Mouse (Mus musculus) forebrain, embryonic 11.5 days (tissue): ENCODE measurements around the gene Krt7. TPM values are rescaled to one million over a fixed set of nuclear protein-coding genes. Genes with fewer than 3 reads are reported as not detected.

Experiments
- ATAC-seq: fragments of 200-750 bp; cut with Nextera tagmentation; replicated peaks from 2 replicates; pipeline ENCODE4 v1.8.0; 2017; ENCODE audit warnings: moderate TSS enrichment; ENCODE audit not compliant: low FRiP score
- DNase-seq: peaks from one replicate; pipeline ENCODE4 v3.0.0-alpha.2; 2017; ENCODE audit warnings: low spot score
- H3K27ac ChIP-seq: fragments of 300-500 bp; sonication (generic); 2 replicates; pipeline ENCODE4 v1.5.1; 2014; ENCODE audit warnings: low read depth, low read length
- H3K27me3 ChIP-seq: fragments of 300-500 bp; sonication (generic); 2 replicates; pipeline ENCODE4 v1.6.1; 2014; ENCODE audit warnings: mild to moderate bottlenecking, low read length, mixed read lengths; ENCODE audit not compliant: control insufficient read depth, insufficient read depth
- H3K36me3 ChIP-seq: fragments of 300-500 bp; sonication (generic); 2 replicates; pipeline ENCODE4 v1.6.1; 2014; ENCODE audit warnings: mild to moderate bottlenecking, low read length, moderate library complexity, mixed read lengths; ENCODE audit not compliant: control insufficient read depth, insufficient read depth
- H3K4me1 ChIP-seq: fragments of 300-500 bp; sonication (generic); replicated peaks from 2 replicates; pipeline ENCODE4 v1.6.1; 2014; ENCODE audit warnings: low read length, mixed read lengths; ENCODE audit not compliant: control insufficient read depth, insufficient read depth
- H3K4me2 ChIP-seq: fragments of 300-500 bp; sonication (generic); 2 replicates; pipeline ENCODE4 v1.6.1; 2014; ENCODE audit warnings: low read depth, mild to moderate bottlenecking, low read length, moderate library complexity, mixed read lengths; ENCODE audit not compliant: severe bottlenecking
- H3K4me3 ChIP-seq: fragments of 300-500 bp; sonication (generic); 2 replicates; pipeline ENCODE4 v1.5.1; 2014; ENCODE audit warnings: low read depth, low read length
- H3K9ac ChIP-seq: fragments of 300-500 bp; sonication (generic); 2 replicates; pipeline ENCODE4 v1.6.1; 2014; ENCODE audit warnings: low read length
- H3K9me3 ChIP-seq: fragments of 300-500 bp; sonication (generic); 2 replicates; pipeline ENCODE4 v1.6.1; 2016; ENCODE audit warnings: low read length, mixed read lengths; ENCODE audit not compliant: control insufficient read depth
- WGBS: fragments of 180-500 bp; shearing (Covaris S2); extraction: QIAGEN DNeasy Blood & Tissue Kit; methylation state at CpG from one replicate; pipeline ENCODE4 v1.1.7; 2014; 5-methylcytosine and 5-hydroxymethylcytosine counted together
- polyA plus RNA-seq: library from polyadenylated mRNA; unstranded; fragments of >200 nt; fragmentation: Nextera tagmentation; extraction: Ambion mirVana; gene quantifications from 2 replicates; pipeline ENCODE4 v1.2.1, GENCODE M21; 2014

The Krt7 gene
- polyA plus RNA-seq, 1 experiment from 2014 or later: 6.8 TPM

DNA sequence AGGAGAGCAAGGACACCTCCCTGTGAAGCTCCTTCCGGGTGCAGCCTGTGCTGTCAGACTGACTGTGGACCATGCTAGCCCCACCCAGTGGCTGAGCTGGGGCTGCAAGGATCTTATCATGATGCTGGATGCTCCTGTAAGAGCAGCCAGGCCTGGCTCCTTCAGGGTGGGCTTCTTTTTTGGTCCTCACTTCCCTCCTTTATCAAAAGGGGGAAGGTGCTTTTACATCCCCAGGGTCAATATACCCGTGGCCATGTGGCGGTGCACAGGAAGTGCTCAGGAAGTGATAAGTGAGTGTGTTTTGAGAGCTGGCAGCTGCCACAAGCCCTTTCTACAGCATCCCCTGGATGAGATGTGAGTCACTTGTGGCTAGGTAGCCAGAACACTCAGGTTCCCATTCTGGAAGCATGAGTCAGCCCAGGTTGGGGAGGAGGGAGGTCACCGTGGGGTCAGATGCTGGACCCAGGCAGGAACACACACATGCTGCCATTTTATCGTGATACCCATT is 22.8 kb upstream of the Krt7 start:
- H3K27me3 ChIP-seq: no peaks in the 10 kb centered on the region
- no peak overlapping the region for H3K27ac ChIP-seq
- 61% methylated on average over 5 of the region's 5 CpGs for WGBS
- no peak overlapping the region for H3K4me3 ChIP-seq
- ATAC-seq (no peak), DNase-seq (no peak)
- no peaks in the 10 kb centered on the region for H3K36me3 ChIP-seq
- H3K4me1 ChIP-seq: no peaks in the 10 kb centered on the region
- no peak overlapping the region for H3K9ac ChIP-seq
- no peak overlapping the region for H3K4me2 ChIP-seq
- H3K9me3 ChIP-seq: no peaks in the 10 kb centered on the region

- Histone ChIP-seq H3K4me1 (no peaks in the 10 kb centered on the region), H3K36me3 (no peaks in the 10 kb centered on the region), H3K27me3 (no peaks in the 10 kb centered on the region), H3K27ac (no peak overlapping the region), H3K4me3 (no peak overlapping the region), H3K9me3 (no peaks in the 10 kb centered on the region), H3K4me2 (no peak overlapping the region), H3K9ac (no peak overlapping the region)
- no peak for ATAC-seq
- no peak for DNase-seq
- 77% methylated on average over 5 of the region's 5 CpGs for WGBS
Measured at GRCm38 (mm10) chr15:101390203-101390602, 20.6 kb upstream of the Krt7 start.

- H3K4me1 ChIP-seq: no peaks in the 10 kb centered on the region
- WGBS: 89% methylated on average over 5 of the region's 5 CpGs
- H3K27ac ChIP-seq: no peak overlapping the region
- DNase-seq: no peak
- no peak for ATAC-seq
- H3K4me3 ChIP-seq: no peak overlapping the region
- H3K9ac ChIP-seq: no peak overlapping the region
- H3K36me3 ChIP-seq: no peaks in the 10 kb centered on the region
- H3K9me3 ChIP-seq: no peaks in the 10 kb centered on the region
- H3K4me2 ChIP-seq: no peak overlapping the region
- H3K27me3 ChIP-seq: no peaks in the 10 kb centered on the region
Measured at GRCm38 (mm10) chr15:101392251-101392650, 18.6 kb upstream of the Krt7 start.

DNA sequence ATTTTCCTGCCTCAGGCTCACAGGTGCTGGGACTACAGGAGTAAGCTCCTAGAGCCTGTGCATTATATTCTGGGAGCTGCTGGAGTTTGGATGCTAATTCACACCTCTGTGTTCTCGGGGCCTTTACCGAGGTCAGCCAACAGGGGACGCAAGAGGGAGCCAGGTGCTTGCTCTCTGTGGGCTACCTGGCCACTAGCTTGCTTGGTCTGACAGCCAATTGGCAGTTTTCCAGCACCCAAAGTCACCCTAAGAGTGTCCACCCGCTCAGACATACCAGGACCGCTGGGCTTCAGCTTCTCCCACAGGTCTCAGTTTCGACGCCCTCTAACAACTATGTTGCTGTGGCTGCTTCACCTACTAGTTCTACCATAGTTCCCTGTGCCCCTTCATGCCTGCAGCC is 15.9 kb upstream of the Krt7 start:
- Histone ChIP-seq H3K27ac (no peak overlapping the region), H3K27me3 (no peaks in the 10 kb centered on the region), H3K4me2 (no peak overlapping the region), H3K9me3 (no peaks in the 10 kb centered on the region), H3K4me3 (no peak overlapping the region), H3K9ac (no peak overlapping the region), H3K4me1 (no peaks in the 10 kb centered on the region), H3K36me3 (no peaks in the 10 kb centered on the region)
- ATAC-seq: no peak
- 61% methylated on average over 7 of the region's 7 CpGs for WGBS
- DNase-seq: no peak

- H3K9ac ChIP-seq: no peak overlapping the region
- no peaks in the 10 kb centered on the region for H3K36me3 ChIP-seq
- no peak for DNase-seq
- ATAC-seq: no peak
- no peaks in the 10 kb centered on the region for H3K4me1 ChIP-seq
- H3K4me2 ChIP-seq: no peak overlapping the region
- 75% methylated on average over 7 of the region's 7 CpGs for WGBS
- no peaks in the 10 kb centered on the region for H3K9me3 ChIP-seq
- H3K4me3 ChIP-seq: no peak overlapping the region
- no peak overlapping the region for H3K27ac ChIP-seq
- no peaks in the 10 kb centered on the region for H3K27me3 ChIP-seq
Measured at GRCm38 (mm10) chr15:101396466-101396865, 14.4 kb upstream of the Krt7 start.

- H3K4me1 ChIP-seq: no peaks in the 10 kb centered on the region
- ATAC-seq: no peak
Measured at GRCm38 (mm10) chr15:101396921-101397320, 13.9 kb upstream of the Krt7 start.

DNA sequence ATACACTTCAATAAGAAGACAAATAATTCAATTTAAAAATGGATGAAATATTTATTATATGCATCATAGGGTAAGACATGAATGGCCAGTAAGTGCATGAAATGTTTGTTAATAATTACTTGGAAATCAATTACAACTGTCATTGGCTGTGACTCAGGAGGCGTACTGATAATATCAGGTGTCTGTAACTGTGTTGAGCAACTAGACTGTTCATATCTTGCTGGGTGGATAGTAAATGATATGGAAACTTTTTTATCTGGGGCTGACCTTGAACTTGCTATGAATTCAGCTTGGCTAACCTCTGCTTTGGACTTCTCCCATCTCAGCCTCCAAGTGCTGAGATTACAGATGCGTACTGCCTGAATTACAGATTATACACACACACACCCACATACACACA is 13.2 kb upstream of the Krt7 start:
- Histone ChIP-seq H3K27me3 (no peaks in the 10 kb centered on the region), H3K4me3 (no peak overlapping the region), H3K27ac (no peak overlapping the region), H3K4me1 (no peaks in the 10 kb centered on the region), H3K4me2 (no peak overlapping the region), H3K9ac (no peak overlapping the region), H3K36me3 (no peaks in the 10 kb centered on the region), H3K9me3 (no peaks in the 10 kb centered on the region)
- DNase-seq: no peak
- ATAC-seq: no peak
- WGBS: 95% methylated on average over 2 of the region's 2 CpGs

More at GRCm38 (mm10) chr15:101396921-101397320, 13.9 kb upstream of the Krt7 start:
- Histone ChIP-seq H3K27me3 (no peaks in the 10 kb centered on the region), H3K9ac (no peak overlapping the region), H3K4me2 (no peak overlapping the region), H3K36me3 (no peaks in the 10 kb centered on the region), H3K9me3 (no peaks in the 10 kb centered on the region), H3K27ac (no peak overlapping the region), H3K4me3 (no peak overlapping the region)
- 86% methylated on average over 3 of the region's 3 CpGs for WGBS
- no peak for DNase-seq

- Histone ChIP-seq H3K4me2 (no peak overlapping the region), H3K9me3 (no peaks in the 10 kb centered on the region), H3K4me1 (no peaks in the 10 kb centered on the region), H3K27me3 (no peaks in the 10 kb centered on the region), H3K9ac (no peak overlapping the region), H3K36me3 (no peaks in the 10 kb centered on the region), H3K27ac (no peak overlapping the region), H3K4me3 (no peak overlapping the region)
- ATAC-seq (no peak), DNase-seq (no peak)
- WGBS: 86% methylated on average over 8 of the region's 8 CpGs
Measured at GRCm38 (mm10) chr15:101398269-101398668, 12.6 kb upstream of the Krt7 start.

GRCm38 (mm10) chr15:101412188-101412587 is 1.3 kb downstream of the Krt7 start:
- no peak overlapping the region for H3K4me3 ChIP-seq
- no peaks in the 10 kb centered on the region for H3K36me3 ChIP-seq
- H3K4me2 ChIP-seq: no peak overlapping the region
- no peak overlapping the region for H3K27ac ChIP-seq
- WGBS: 20% methylated on average over 31 of the region's 31 CpGs
- no peak overlapping the region for H3K9ac ChIP-seq
- no peak for ATAC-seq
- no peaks in the 10 kb centered on the region for H3K9me3 ChIP-seq
- no peak for DNase-seq
- no peaks in the 10 kb centered on the region for H3K4me1 ChIP-seq
- peaks cover 9% of the 10 kb centered on the region for H3K27me3 ChIP-seq
